Mouse (Mus musculus): Measurements from ENCODE around the gene Trio.
"Not testable (repeated sequence)": the region's sequence is repeated elsewhere in the genome, so short reads cannot be mapped to it uniquely, and the experiment has no call there.

Trio gene

DNA sequence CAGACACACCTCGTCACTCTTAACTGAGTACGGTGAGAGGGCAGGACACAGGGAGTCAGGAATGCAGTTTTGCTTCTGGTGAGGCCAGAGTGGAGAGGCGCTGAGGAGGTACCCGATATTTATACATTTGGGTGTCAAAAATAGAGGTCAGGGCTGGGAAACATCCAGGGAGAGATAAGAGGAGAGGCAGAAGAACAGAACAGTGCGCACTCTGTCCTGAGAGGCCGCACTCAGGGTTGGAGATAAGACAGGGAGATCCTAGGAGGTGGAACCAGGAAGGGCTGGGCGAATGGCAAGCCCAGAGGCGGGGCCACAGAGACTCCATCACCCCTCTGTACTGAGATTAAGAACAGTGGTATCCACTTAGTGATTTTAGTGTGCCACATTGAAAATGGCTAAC, 185.1 kb downstream of the Trio start:
- no peak for DNase-seq (ENCODE audit: low spot score in 2 of 2)

DNA sequence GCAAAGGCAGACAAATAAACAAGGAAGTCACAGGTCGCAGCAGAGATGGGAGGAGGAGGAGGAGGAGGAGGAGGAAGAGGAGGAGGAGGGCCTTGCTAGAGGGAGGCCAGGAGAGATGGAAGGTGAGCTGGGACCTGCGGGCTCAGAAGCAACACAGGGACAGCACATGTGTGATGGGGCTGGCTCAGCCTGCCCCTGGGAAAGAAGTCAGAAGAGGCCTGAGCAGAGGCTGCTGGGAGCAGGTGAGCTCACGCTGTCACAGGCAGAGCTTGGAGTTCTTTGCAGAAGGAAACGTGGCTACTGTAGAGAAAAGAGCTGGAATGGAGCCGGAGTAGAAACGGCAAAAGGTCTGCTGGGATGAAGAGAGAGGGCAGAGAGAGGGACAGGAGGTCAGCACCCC, 185.5 kb downstream of the Trio start:
- DNase-seq (ENCODE audit: low spot score in 2 of 2), result no peak

DNA sequence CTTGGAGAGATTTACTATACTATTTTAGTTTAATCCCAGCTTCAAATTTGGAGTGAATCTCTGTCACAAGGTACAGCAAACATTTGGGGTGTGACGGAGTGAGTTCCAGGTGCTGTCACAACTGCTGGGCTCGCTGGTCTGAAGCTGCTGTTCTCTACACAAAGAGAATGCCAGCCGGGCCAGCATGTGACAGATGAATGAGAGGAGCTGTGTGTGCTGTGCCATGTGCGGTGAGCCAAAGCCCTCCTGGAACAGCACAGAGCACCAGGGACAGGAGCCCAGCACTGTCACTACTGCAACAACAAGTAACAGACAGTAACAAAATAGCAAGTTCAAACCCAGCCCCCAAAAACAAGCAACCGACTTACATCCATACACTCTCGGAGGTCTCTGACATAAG, 194.0 kb downstream of the Trio start:
- peak in 1 of 2 experiments; percentile 52 for DNase-seq (ENCODE audit: low spot score in 2 of 2)

DNA sequence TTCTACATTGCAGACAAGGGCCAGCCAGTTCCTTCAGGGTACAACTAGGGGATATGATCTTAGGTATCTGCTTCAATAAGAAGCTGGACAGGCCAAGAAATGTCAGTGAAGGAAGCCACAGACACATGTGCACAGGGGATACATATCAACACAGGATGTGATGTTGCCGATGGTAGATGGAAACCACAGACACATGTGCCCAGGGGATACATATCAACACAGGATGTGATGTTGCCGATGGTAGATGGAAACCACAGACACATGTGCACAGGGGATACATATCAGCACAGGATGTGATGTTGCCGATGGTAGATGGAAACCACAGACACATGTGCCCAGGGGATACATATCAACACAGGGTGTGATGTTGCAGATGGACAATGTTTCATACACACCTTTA, 197.8 kb downstream of the Trio start:
- DNase-seq (ENCODE audit: low spot score in 2 of 2), result not testable (repeated sequence)

DNA sequence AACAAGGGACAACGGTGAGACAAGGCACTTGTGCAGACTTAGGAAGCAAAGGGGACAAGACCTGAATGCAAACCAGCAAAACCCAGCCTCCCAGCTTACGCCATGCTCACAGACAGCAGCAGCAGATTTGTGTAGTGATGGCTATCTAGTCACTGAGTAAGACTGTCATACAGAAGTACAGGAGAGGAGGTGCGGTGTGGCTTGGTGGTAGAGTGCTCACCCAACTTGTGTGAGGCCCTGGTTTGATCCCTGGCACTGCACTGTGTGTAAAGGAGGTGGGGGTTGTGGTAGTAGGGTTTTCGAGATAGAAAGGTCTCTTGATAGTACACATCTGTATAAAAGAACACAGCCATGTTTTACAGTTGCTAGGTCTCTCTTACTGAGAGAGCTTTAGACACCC, 198.8 kb downstream of the Trio start:
- no peak for DNase-seq (ENCODE audit: low spot score in 2 of 2)

DNA sequence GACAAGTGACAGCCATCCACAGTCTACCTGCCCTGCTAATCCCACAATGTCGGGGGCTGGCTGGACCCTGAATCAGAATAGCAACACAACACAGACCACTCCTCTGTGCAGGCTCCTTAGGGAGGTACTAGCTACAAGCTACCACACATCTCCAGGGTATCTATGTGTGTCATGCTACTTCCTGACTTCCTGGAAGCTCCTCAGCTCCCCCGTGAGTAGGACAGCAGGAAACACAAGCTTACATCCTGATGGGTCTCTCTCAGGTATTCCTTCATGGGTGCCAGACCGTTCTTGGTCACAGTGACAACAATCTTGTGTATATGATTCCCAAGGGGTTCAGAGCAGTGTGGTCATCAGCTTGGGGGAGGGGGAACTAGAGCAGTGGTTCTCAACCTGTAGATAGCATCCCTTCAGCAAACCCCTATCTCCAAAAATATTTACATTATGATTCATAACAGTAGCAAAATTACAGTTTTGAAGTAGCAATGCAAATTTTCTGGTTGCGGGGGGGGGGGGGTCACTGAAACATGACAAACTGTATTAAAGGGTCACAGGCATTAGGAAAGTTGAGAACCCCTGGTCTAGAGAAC, 199.5 kb downstream of the Trio start:
- no peak for DNase-seq (ENCODE audit: low spot score in 2 of 2)

DNA sequence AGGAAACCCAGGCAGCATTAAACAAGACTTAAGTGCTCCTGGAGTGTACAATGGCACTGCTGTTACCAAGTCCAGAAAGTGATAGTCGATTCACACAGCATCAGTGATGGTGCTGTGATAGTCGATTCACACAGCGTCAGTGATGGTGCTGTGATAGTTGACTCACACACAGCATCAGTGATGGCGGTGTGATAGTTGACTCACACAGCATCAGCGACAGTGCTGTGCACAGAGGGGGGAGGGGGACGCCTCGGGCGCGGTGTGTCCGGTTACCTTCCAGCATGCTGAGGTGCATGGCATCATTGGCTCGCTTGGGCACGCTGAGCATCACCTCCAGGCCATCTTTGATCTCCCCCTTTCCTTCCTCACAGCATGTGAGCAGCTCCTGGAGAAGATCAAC, 200.3 kb downstream of the Trio start:
- DNase-seq (ENCODE audit: low spot score in 2 of 2), result no peak

DNA sequence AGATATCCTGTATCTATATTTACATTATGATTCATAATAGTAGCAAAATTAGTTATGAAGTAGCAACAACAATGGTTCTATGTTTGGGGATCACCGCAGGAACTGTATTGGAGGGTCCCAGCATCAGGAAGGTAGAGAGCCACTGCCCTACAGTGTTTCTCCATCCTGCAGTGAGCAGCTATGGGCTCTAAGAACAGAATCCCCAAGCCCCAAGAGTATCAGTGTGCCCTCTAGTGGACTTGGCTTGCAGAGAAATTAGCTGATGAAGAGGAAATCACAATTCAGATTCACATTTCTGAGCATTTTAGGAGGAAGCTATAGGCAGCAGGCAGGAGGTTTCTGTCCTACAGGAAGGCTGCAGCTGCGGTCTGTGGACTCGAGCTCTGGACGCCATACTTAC, 202.1 kb downstream of the Trio start:
- peak in 1 of 2 experiments; percentile 59 for DNase-seq (ENCODE audit: low spot score in 2 of 2)

DNA sequence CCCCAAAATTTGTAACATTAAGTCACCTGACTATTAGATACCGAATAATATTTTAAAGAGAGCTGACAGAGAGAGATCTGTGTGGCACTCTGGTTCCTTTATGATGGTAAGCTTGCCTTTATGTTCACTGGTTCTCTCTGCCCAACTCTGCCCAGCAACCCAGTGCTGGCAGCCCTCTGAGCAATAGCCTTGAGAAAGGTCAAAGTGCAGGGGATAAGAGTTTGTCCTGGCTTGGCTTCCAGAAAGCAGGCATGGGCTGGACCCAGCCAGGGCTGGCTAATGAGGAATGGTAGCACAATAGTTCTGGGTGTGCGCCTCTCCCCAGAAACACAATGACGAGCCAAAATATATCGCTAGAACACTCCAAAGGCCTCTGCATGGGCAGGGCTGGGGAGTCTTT, 203.2 kb downstream of the Trio start:
- DNase-seq (ENCODE audit: low spot score in 2 of 2), result no peak

DNA sequence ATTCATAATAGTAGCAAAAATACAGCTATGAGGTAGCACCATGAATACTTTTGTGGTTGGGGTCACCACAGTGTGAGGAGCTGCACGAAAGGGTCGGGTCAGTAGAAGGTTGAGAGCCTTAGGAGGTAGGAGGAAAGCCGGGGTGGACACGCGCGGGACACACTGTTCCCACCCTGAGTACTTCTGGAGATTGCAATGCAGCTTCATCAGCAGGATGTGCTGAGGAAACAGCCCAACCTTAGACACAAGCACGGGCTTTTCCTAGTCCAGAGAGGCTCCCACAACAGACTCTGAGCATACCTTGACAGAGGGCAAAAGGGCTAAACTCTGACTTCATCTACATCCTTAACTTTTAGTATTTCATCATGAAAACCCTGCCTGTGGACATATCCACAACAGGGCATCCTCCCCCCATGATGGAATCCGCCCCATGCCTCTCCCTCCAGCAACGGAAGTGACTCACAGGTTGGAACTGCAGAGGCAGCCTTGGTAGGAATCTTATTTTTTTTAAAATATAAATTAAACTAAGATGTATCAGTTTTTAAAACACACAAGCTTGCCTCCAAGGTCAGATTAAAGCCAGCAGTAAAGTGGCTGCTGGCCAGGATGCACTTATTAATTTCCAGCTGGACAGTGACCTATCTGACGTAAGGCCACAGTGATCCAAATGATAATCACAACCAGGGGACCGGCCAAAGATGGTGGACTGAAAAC, 203.8 kb downstream of the Trio start:
- DNase-seq (ENCODE audit: low spot score in 2 of 2), result no peak

DNA sequence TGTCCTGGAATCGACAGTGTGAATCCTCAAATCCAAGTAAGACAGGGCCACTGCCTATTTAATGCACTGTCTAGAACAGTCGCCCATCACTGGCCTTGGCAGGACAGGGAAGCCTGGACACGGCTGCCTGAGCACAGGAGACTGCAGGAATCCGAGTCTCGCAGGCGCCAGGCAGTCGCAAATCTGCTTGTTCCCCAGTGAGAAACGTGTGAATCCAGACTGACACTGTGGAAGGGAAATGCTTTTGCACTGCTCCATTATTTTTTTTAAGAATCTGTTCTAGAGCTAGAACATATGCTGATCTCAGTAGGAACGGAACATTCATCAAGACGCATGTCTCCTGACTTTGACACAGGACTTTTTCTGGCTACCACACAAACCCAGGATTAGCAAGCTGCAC, 208.6 kb downstream of the Trio start:
- DNase-seq (ENCODE audit: low spot score in 2 of 2), result peak in 1 of 2 experiments; percentile 60

DNA sequence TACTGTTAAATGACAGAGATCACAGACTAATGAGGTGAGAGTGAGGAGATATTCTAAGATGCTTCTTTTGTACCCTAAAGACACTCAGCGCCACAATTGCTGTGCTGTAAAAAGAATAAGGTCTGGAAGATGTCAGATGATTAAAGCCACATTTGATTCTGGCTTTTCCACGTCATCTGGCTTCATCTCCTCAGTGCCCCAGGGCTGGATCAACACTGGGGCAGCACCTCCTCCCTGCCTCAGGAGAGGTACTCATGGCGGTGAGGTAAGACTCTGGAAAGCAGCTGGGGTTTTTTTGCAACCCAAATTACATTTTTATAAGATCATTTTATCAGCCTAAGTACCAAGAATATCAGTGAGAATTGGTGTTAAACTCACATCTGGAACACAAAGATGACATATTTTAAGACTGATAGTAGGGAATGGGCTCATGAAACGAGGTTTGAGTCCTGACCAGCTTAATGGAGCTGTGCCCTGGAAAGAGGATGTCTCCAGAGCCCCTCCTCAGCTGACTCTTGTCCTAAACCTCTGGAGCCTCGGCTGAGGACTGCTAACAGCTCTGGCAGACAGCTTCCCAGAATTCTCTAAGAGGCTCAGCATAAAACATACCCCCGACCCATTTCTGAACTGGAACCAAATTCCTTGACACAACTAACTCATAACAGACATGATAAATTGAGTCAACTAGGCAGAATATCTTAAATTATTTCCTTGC, 210.8 kb downstream of the Trio start:
- no peak for DNase-seq (ENCODE audit: low spot score in 2 of 2)

DNA sequence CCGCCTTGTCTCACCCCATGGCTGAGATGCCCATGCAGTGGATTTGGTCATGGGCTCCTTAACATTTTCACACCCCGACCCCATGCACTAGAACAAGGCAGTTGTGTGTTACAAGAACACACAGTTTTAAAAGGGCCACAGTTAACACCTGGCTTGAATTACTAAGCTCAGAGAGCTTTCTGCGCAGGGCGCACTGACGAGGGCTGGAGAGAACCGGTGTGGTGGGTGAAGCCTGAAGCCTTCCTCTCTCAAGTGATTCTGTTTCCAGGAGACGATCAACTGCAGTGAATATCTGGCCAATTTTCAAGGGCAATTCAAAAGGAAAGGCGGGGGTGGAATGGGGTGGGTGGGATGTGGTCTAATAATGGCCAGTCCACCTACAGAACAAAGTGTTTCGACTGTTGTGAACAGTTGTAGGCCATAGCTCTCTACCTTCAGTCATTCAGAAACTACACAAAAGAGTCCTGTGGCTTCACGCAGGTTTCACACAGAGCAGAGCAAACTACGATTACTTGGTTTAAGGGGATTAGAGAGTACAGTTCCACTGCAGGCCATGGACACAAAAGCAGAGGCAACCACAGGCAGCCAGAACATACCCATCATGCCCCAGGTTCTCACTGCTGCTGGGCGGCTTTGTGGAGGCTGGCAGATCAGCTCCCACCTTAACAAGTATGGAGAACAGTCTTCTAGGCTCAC, 214.7 kb downstream of the Trio start:
- no peak for DNase-seq (ENCODE audit: low spot score in 2 of 2)

DNA sequence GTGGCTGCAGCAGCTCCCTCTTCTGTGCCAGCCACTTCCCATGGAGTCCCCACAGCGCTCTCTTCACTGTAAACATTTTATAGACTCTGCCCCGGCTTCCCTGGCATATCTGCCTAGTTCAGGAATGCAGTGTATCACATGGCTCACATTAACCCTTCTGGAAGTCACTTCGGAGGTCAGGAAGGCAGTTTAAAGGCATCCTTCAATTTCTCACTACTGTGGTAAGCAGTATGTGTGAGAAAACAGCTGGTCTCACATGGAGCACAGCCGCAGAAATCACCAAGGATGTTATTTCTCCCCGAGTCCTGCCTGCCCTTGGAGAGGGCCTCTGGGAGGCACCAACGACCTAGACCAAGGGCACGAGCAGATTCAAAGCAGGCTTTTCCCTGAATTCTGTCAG, 215.4 kb downstream of the Trio start:
- DNase-seq (ENCODE audit: low spot score in 2 of 2), result no peak

DNA sequence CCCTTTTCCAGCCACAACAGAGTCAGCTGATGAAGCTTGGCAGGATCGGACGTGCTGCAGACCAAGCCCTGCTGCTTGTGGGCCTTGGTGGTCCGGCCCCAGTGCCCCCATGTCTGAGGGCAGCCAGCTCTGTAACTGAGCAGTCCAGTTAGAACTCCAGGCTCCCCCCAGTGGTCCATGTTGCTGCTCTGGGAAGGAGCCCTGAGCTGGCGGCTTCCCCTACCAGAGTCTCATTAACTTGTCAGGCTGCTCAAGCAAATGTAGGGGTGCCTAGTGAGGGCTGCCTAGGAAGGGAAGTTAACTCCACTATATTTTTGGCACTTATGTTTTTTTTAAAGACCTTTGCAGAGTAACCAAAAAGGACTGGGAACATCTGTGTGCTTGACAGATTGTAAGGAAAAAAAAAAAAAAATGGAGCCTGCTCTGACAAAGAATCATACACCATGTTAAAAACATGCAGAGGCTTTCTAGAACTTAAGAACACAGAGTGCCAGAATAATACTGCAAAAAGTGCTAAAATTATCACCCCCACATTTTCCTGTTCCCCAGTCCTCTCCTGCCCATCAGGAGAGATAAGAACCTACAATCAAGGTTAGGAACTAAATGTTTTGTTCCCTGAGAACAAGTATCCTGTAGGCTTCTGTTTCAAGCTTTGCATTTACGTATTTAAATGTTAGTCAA, 216.9 kb downstream of the Trio start:
- DNase-seq (ENCODE audit: low spot score in 2 of 2), result peak; percentile 82 to 85

DNA sequence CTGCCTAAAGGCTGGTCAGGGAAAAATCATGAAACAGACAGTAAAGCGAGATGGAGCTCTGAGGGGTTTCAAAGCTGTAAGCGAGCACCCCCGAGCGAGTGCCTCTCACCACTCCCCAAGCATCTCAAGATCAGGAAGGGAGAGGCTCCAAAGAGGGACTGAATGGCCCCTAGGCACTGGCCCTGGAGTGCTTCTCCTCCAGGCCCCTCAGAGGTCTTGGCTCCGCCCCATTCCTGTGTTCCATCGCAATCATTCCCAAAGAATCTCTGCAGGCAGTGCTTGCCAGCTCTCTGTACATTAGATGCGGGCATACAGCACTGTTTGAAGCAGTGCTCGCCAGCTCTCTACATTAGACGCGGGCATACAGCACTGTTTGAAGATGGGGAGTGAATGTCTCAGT, 219.4 kb downstream of the Trio start:
- DNase-seq (ENCODE audit: low spot score in 2 of 2), result no peak

DNA sequence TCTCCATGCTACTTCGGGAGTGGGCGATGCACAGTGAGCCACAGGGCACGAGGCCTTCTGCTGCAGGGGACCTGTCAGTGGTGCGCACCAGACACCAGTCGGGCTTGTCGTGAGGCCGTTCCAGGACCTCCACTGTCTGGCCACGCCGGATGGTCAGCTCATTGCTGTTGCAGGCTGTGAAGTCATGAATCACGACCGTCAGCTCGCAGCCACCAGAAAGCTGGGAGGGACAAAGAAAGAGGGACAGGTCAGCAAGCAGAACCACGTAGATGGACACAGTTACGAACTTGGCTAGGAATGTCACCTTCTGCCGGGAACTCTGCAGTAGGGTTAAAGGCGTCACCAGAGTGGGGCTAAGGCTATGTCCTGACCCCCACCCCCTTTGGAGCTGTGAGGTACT, 220.0 kb downstream of the Trio start:
- no peak for DNase-seq (ENCODE audit: low spot score in 2 of 2)

DNA sequence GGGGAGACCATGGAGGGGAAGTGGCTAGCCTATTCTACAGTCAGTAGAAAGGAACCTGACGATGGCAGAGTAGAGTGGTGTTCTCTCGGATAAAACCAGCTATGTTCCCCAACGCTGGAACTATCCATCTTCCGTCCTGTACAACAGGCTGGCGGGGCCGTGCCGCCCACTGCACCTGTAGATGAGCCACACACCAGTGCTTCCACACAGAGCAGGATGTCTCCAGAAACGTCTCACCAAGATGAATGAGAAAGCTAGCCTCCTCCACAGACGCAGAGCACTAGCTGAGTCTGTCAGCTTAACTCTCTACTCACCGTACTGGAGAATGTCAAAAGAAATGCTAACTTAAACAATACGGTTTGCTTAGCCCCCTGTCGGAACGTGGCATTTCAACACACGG, 221.2 kb downstream of the Trio start:
- DNase-seq (ENCODE audit: low spot score in 2 of 2), result no peak

DNA sequence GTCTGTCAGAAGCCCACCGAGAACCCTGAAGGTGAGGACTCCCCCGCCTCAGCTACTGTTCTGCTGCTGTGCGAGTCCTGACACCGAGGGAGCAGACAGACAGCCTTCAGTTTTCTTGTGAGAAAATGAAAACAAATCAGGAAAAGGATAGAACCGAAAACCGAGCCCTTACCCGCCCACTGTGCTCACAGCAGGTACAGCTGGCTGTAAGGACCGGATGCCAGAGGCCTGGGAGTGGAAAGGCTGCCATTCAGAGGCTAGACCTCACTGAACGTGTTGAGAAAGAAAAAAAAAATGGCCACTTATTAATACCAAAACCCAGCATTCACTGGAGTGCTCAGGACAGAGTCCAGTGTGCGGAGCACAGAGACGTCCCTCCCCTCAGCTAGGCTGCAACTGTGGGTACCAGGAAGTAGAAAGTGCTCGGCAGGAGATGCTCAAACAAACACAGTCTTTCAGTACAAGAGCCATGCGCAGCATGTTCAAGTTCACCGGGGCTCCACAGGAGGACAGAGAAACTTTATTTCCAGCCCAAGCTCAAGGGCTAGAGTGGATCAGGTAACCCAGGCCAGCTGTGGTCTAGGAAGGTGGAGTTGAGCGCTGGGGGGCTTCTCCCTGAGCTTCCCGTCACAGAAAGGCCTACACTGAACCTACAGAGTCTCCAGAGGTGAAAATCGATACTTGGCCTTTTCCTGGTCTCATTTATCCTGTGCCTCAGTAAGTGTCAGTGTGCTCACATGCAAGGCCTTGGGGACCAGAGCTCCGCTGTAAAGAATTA, 221.9 kb downstream of the Trio start:
- no peak for DNase-seq (ENCODE audit: low spot score in 2 of 2)

DNA sequence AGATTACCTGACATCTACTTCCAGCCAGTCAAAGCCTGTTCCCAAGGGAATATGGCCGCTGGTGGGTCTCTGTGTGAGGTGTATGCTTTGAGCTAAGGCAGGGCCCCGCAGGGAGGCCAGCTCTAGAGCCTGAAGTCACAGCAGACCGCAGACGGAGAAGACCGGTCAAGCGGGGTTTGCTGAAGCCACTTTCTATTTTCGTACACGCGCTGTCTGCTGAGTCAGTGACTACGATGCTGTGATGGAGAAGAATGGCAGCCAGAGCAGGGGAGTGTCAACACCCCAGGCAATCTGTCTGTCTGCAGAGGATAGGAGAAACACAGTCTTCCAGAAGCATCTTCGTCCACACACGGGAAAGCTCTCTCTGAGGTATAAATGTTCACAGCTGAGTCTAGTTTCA, 223.4 kb downstream of the Trio start:
- DNase-seq (ENCODE audit: low spot score in 2 of 2), result no peak

DNA sequence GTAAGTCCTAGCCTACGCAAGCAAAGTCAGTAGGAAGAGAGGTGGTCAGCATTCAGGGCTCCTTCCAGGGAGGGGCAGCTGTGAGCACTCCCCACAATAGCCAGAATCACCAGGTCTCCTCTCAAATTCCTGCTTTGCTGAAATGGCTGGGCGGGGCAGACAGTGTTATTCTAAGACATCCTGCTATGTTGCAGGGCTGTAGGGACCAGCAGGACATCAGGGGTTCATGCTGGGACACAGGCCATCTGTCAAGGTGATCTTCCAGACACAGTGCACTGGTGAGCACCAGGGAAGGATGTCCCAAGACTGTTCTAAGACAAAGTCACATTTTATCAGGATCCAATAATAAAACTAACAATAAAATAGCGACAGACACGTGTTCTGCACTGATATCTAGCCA, 224.5 kb downstream of the Trio start:
- DNase-seq (ENCODE audit: low spot score in 2 of 2), result no peak

All from right cerebral cortex, postnatal 10 days (tissue).